Mouse (Mus musculus) lung, embryonic 16.5 days (tissue): ENCODE results near the gene Gnb1l. TPM values are rescaled to one million over a fixed set of nuclear protein-coding genes. Genes with fewer than 3 reads are reported as not detected.
A peak's percentile ranks its signal among the peaks of the same experiment; 100 is the strongest.

Experiments used
- ATAC-seq: fragments of 200-750 bp; cut with Nextera tagmentation; 2 replicates; pipeline ENCODE4 v1.8.0; 2017; ENCODE audit warnings: low read depth, mild to moderate bottlenecking, moderate library complexity
- H3K27ac ChIP-seq: fragments of 300-500 bp; sonication (generic); 2 replicates; pipeline ENCODE4 v1.5.1; 2014; ENCODE audit warnings: mild to moderate bottlenecking, control low read depth, low read length
- H3K27me3 ChIP-seq: fragments of 300-500 bp; sonication (generic); 2 replicates; pipeline ENCODE4 v1.6.1; 2014; ENCODE audit warnings: low read depth, low read length, mixed read lengths; ENCODE audit not compliant: control insufficient read depth, insufficient read depth
- H3K36me3 ChIP-seq: fragments of 300-500 bp; sonication (generic); 2 replicates; pipeline ENCODE4 v1.6.1; 2014; ENCODE audit warnings: low read length; ENCODE audit not compliant: control insufficient read depth, insufficient read depth
- H3K4me1 ChIP-seq: fragments of 300-500 bp; sonication (generic); replicated peaks from 2 replicates; pipeline ENCODE4 v1.6.1; 2014; ENCODE audit warnings: low read length, mixed read lengths; ENCODE audit not compliant: control insufficient read depth, insufficient read depth
- H3K4me2 ChIP-seq: fragments of 300-500 bp; sonication (generic); 2 replicates; pipeline ENCODE4 v1.6.1; 2014; ENCODE audit warnings: low read depth, low read length, control low read depth
- H3K4me3 ChIP-seq: fragments of 300-500 bp; sonication (generic); 2 replicates; pipeline ENCODE4 v1.5.1; 2014; ENCODE audit warnings: mild to moderate bottlenecking, low read length, control low read depth
- H3K9ac ChIP-seq: fragments of 300-500 bp; sonication (generic); 2 replicates; pipeline ENCODE4 v1.6.1; 2014; ENCODE audit warnings: low read length, control low read depth
- H3K9me3 ChIP-seq: fragments of 300-500 bp; sonication (generic); 2 replicates; pipeline ENCODE4 v1.6.1; 2016; ENCODE audit warnings: low read length; ENCODE audit not compliant: control insufficient read depth
- WGBS: fragments of 180-500 bp; shearing (Covaris S2); extraction: QIAGEN DNeasy Blood & Tissue Kit; methylation state at CpG from one replicate; pipeline ENCODE4 v1.1.7; 2014; 5-methylcytosine and 5-hydroxymethylcytosine counted together
- polyA plus RNA-seq: library from polyadenylated mRNA; unstranded; fragments of >200 nt; fragmentation: Nextera tagmentation; extraction: Ambion mirVana; gene quantifications from 2 replicates; pipeline ENCODE4 v1.2.1, GENCODE M21; 2015

The Gnb1l gene
- polyA plus RNA-seq, 1 experiment from 2014 or later, result 14.1 TPM

DNA sequence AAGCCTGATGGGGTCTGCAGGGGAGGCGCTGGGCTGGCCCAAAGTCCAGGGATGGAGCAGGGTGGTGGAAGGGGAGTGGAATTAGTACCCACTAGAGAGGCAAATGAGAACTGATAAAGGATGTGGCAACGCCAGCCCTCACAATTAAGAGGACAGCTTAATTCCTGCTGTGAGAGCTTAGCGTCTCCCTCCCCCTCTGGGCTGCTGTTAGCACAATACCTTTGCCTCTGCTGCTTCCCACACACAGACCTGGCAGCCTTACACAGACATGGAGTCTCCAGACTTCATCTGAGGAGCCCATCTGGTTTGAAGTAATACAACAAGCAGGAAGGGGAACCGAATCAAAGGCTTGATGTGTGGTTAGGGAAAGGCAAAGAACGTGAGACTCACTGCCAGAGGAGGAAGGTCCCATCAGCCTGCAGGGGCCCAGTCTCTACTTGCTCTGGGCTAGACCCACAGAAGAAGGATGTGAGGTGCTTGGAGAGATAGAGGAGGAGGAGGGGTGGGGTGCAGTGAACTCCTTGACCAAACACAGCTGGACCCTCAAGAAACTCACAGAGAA, 79.2 kb downstream of the Gnb1l start:
- Histone ChIP-seq H3K4me3 (no peak overlapping the region), H3K27ac (no peak overlapping the region), H3K4me2 (no peak overlapping the region), H3K4me1 (peaks cover 19% of the 10 kb centered on the region), H3K9me3 (no peaks in the 10 kb centered on the region), H3K9ac (no peak overlapping the region), H3K36me3 (no peaks in the 10 kb centered on the region), H3K27me3 (peaks cover 32% of the 10 kb centered on the region)
- 26% methylated on average over 5 of the region's 5 CpGs for WGBS
- ATAC-seq, result no peak

DNA sequence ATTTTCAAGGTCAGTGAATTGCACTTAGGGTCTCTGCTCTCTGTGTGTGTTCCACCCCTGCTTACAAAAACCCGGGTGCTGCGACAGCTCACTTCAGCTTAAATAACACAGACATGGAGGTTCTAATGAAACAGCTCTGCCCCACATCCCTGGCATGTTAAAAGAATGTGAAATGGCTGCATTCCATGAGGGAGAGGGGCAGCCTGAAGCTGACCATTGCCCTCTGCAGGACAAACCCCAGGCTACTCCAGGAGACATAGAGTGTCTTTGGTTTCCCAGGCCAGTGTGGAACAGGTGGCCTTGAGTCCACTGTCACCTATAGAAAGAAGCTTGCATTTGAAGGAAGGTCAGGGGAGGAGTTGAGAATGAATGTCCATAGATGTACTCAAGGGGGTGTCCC, 81.9 kb downstream of the Gnb1l start:
- Histone ChIP-seq H3K27me3 (peaks cover 59% of the 10 kb centered on the region), H3K9me3 (no peaks in the 10 kb centered on the region), H3K4me1 (peaks cover 19% of the 10 kb centered on the region), H3K4me3 (no peak overlapping the region), H3K4me2 (no peak overlapping the region), H3K9ac (no peak overlapping the region), H3K36me3 (no peaks in the 10 kb centered on the region), H3K27ac (no peak overlapping the region)
- ATAC-seq, result no peak
- 27% methylated on average over 2 of the region's 2 CpGs for WGBS

DNA sequence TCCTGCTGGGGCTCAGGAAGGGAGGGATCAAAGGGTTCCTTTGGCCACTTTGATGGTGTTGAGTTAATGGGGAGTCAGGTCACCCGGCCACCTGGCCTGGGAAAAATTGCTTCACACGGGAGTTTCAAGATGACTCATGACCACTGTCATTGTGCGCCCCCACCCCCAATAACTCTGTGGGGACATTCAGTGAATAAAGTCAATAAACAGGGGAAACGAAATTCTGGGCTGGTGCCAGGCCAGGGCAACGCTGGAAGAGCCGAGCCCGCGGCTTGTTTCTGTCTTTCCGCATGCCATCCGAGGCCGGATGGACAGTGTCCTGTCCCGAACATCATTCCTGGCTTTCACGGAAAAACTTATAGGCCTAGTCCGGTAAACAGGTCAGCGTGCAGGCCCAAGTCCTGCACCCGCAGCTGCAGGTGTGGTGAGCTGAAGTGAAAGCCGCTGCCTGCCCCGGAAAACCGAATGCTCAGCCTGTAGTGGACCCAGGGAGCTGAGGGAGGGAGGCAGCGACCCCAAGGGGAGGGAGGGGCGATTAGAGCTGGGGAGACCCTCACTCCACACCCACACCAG, 82.6 kb downstream of the Gnb1l start:
- Histone ChIP-seq H3K4me3 (peak overlapping the region; percentile 45), H3K36me3 (no peaks in the 10 kb centered on the region), H3K9ac (peak overlapping the region; percentile 52), H3K27ac (no peak overlapping the region), H3K4me2 (peak overlapping the region; percentile 73), H3K9me3 (no peaks in the 10 kb centered on the region), H3K4me1 (peaks cover 19% of the 10 kb centered on the region), H3K27me3 (peaks cover 66% of the 10 kb centered on the region)
- 13% methylated on average over 21 of the region's 21 CpGs for WGBS
- no peak; the same call in 1 of the 2 replicates for ATAC-seq

DNA sequence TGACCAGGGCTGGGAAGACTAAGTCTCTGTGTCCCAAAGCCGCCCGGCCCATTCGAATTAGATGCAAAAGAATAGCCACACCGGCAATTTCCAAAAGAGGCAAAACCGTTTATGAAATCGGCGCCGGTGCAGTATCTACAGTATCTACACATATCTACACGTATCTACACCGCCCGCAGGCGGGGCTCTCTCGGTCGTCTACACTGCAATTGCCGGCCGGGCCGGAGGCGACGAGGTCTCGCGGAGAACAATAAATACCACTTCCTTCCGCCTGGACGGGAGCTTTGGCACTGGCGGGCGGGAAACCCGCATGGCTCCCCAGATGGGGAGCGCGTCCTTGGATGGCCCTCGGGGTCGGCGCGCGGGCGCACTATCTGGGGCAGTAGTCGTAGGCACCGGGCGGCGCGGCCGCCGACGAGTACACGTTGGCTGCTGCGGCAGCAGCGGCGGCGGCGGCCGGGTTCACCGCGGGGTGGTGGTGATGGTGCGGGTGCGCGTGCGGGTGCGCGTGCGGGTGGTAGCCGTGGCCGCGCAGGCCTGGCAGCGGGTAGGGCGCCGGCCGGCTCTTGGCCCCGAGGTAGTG, 83.2 kb downstream of the Gnb1l start:
- WGBS, result 2% methylated on average over 66 of the region's 66 CpGs
- peak overlapping the region; percentile 73 for H3K4me2 ChIP-seq

DNA sequence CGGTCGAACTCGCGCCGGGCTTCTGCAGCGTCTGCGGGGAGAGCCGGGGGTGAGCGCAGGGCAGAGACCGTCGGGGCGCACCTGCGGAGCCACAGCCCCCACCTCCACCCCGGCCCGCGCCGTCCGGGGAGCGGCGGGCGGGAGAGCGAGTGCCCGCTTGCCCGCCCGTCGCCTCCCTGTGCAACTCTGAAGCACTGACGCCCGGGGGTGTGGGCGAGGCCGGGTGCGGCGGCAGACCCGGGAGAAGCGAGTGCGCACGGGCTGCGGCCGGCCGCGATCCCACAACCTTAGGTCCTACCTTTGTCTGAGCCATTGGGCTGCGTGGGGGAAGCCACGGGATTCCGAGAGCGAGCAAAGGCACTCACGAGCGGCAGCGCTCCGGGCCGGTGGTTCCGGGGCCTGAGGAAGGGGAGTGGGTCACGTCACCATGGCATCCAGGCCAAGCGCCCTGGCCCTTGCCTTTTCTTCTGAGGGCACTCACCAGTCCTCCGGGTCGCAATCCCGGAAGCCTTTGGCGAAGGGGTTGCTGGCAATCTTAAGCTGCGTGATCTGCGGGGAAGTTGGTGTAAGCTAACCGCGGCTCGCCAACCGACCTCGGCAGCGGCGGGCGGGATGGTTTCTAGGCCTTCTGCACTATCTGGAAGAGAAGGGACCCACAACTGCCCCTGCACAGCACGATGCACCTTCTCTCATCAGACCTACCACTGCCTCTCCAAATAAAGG, 84.1 kb downstream of the Gnb1l start:
- peaks cover 77% of the 10 kb centered on the region for H3K27me3 ChIP-seq
- WGBS, result 5% methylated on average over 53 of the region's 67 CpGs
- no peaks in the 10 kb centered on the region for H3K9me3 ChIP-seq
- peaks cover 24% of the 10 kb centered on the region for H3K4me1 ChIP-seq
- no peak for ATAC-seq
- H3K4me3 ChIP-seq, result peak overlapping the region; percentile 45
- peak overlapping the region; percentile 73 for H3K4me2 ChIP-seq
- H3K9ac ChIP-seq, result peak overlapping the region; percentile 52
- no peaks in the 10 kb centered on the region for H3K36me3 ChIP-seq
- H3K27ac ChIP-seq, result no peak overlapping the region

More for the DNA sequence above, 83.2 kb downstream of the Gnb1l start:
- ATAC-seq, result peak; percentile 15; the same call in 1 of the 2 replicates
- peak overlapping the region; percentile 45 for H3K4me3 ChIP-seq
- H3K4me1 ChIP-seq, result peaks cover 24% of the 10 kb centered on the region
- H3K27me3 ChIP-seq, result peaks cover 72% of the 10 kb centered on the region
- H3K27ac ChIP-seq, result no peak overlapping the region
- H3K9ac ChIP-seq, result peak overlapping the region; percentile 52
- no peaks in the 10 kb centered on the region for H3K9me3 ChIP-seq
- H3K36me3 ChIP-seq, result no peaks in the 10 kb centered on the region

DNA sequence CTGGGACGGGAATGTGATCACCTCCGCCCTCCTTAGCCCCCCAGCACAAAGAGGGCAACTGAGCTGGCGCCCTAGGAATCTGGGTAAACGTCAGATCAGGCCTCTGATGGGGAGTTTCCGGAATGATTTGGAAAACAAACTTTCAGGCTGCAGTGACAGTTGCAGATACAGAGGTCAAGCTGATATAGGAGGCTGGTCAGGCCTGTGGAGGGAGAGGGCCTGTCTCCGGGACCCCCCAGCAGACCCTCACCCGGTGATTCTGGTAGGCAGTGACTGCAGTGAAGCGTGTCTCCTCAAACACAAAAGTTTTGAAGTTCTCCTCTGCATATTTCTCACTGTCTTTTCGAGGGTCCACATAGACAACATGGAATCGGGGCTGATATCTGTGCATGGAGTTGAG, 84.7 kb downstream of the Gnb1l start:
- Histone ChIP-seq H3K27me3 (peaks cover 83% of the 10 kb centered on the region), H3K9me3 (no peaks in the 10 kb centered on the region), H3K9ac (no peak overlapping the region), H3K27ac (no peak overlapping the region), H3K4me1 (peaks cover 28% of the 10 kb centered on the region), H3K4me2 (no peak overlapping the region), H3K4me3 (no peak overlapping the region), H3K36me3 (no peaks in the 10 kb centered on the region)
- ATAC-seq, result no peak
- WGBS, result 46% methylated on average over 10 of the region's 10 CpGs

DNA sequence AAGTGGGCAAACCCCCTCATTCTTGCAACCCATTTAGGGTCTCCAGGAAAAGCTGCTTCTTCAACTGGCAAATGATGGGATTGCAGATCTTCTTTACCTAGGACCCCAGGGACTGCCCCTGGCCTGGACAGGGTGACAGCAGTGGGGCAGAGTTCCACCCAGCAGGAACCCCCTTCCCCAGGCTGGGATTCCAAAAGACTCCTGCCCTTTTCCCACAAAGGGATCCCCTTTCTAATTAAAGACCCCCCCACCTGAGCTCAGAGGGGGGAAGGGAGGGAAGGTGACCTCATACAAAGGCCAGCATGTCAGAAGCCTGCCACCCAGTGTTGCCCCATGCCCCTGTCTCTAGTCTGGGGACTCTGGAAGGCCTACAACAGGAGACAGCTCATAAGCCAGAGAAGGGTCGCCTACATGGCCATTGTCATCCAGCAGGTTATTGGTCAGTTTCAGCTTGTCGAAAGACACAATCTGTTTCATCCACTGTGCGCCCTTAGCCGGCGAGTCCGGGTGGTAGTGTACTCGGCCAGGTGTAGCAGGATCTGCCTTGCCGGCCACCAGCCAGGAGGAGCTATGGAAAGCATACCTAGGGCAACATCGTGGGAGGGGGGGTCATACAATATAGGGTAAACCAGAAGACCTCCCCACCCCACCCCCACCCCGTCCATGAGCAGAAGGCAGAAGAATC, 85.3 kb downstream of the Gnb1l start:
- no peak overlapping the region for H3K9ac ChIP-seq
- peaks cover 32% of the 10 kb centered on the region for H3K4me1 ChIP-seq
- no peaks in the 10 kb centered on the region for H3K9me3 ChIP-seq
- no peak overlapping the region for H3K4me3 ChIP-seq
- H3K27ac ChIP-seq, result no peak overlapping the region
- H3K4me2 ChIP-seq, result peak overlapping the region; percentile 90
- peaks cover 89% of the 10 kb centered on the region for H3K27me3 ChIP-seq
- no peak for ATAC-seq
- H3K36me3 ChIP-seq, result no peaks in the 10 kb centered on the region
- 54% methylated on average over 10 of the region's 10 CpGs for WGBS

DNA sequence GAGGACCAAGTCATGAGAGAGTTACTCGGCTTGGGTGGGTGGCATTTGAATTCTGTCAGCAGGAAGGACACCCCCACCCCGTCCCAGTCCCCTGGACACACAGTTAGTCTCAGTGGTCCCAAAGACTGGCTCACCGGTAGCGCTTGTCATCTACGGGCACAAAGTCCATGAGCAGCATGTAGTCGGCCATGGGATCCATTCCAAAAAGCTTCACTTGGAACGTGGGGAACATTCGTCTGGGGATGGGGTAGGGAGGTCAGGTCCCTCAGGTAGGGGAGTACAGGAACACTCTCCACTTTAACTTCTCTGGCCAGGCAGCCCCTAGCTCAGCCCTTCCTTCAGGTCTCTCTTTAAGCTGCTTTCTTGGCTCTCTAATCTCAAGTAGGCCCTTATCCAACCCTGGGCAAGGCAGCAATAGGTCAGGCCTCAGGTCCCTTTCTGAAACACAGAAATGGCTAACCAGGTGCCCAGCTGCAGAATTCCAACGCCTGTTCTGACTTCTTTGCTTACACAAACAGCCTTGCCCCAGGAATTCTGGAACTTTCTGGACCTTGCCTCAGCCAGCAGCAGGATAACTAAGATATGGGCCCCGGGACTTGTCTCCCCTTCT, 86.5 kb downstream of the Gnb1l start:
- Histone ChIP-seq H3K36me3 (no peaks in the 10 kb centered on the region), H3K4me2 (peak overlapping the region; percentile 90), H3K27me3 (peaks cover 96% of the 10 kb centered on the region), H3K4me3 (peak overlapping the region; percentile 63), H3K4me1 (peaks cover 32% of the 10 kb centered on the region), H3K9me3 (no peaks in the 10 kb centered on the region), H3K9ac (peak overlapping the region; percentile 73), H3K27ac (peak overlapping the region; percentile 32)
- ATAC-seq, result no peak
- WGBS, result 38% methylated on average over 10 of the region's 10 CpGs
